Mouse (Mus musculus) kidney, postnatal 36 days (tissue): ENCODE measurements around the gene Fam20b.

Experiments used
- DNase-seq, 2 experiments: peaks; one replicate each; pipeline ENCODE4 v3.0.0; 2021 to 2022; ENCODE audit warnings: mixed read lengths in 2 of 2

The Fam20b gene

DNA sequence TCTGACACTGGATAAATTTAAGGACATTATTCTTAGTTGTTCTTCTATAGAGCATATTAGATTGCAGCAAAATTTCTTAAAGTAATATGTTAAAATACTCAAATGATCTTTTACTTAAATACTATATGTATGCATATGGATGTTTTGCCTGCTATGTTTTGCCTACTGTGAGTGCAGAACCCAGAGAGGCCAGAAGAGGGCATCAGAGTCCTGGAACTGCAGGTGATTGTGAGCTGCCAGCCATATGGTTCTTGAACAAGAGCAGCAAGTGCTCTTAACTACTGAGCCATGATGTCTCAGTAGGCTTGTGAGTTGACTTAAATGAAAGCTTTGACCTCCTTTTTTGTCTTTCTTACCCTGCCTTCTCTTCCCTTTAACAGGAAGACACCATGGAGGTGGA lies 87.9 kb downstream of the Fam20b start:
- DNase-seq: peak in 1 of 2 experiments; percentile 53

GRCm38 (mm10) chr1:156629984-156630383 lies 88.9 kb downstream of the Fam20b start:
- no peak for DNase-seq
